In the genomic region with DNA sequence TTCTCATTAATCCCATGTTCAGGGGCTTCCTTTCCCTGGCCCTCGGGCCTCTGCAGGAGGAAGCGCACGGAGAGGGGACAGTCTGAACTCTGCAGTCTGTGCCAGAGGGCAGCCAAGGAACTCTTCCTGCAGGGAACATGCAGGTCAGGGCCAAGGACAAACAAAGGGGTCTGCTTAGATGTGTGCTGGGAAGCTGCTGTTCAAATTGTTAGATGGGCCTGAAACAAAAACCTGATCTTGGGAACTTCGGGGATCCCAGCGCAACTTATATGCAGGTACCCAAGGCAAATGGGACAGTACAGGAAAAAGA, we compare ENCODE assay signal across 9 mouse cellular contexts.
DNase-seq lines count a peak whose midpoint lies in the region; ATAC-seq and TF ChIP-seq lines count a peak whose summit lies in the region.
"Had no signal": no experiment of that assay in that cellular context is flagged by ENCODE, and none has a peak within 500 bp of the region (broad histone marks: within the 10 kb centered on the region; RNA-seq: fewer than 3 reads in every experiment).

No protein-coding gene starts in this region.

- H3K4me3 ChIP-seq in lung, embryonic 14.5 days (ENCODE audit: low read depth, low read length): no peak overlapping the region
- no peak overlapping the region for H3K4me3 ChIP-seq in lung, adult 2 months (replicated peaks; ENCODE audit: extremely low read depth, low read depth, low read length)
- no peak overlapping the region for H3K4me3 ChIP-seq in forebrain, embryonic 13.5 days
- H3K4me3 ChIP-seq: neural tube, embryonic 12.5 days had no signal

- peak; percentile 60; the same call in 1 of the 2 replicates for ATAC-seq in lung, embryonic 14.5 days (ENCODE audit: insufficient read depth)
- ATAC-seq in forebrain, embryonic 13.5 days: peak; percentile 41; the same call in 1 of the 2 replicates

- 55% methylated on average over 5 of the region's 5 CpGs for WGBS in lung, embryonic 14.5 days
- WGBS in lung, adult 2 months: 53% methylated on average over 5 of the region's 5 CpGs
- WGBS in forebrain, embryonic 13.5 days: 26% methylated on average over 5 of the region's 5 CpGs

- H3K36me3 ChIP-seq in lung, embryonic 14.5 days (ENCODE audit: insufficient read depth): no peaks in the 10 kb centered on the region
- no peaks in the 10 kb centered on the region for H3K36me3 ChIP-seq in forebrain, embryonic 13.5 days (ENCODE audit: poor library complexity, severe bottlenecking)
- H3K36me3 ChIP-seq: neural tube, embryonic 12.5 days had no signal

- peaks cover 5% of the 10 kb centered on the region; the same call in 1 of the 2 replicates for H3K4me1 ChIP-seq in lung, embryonic 14.5 days (ENCODE audit: insufficient read depth)
- H3K4me1 ChIP-seq in lung, adult 2 months (ENCODE audit: control insufficient read depth, insufficient read depth, low read length): peaks cover 5% of the 10 kb centered on the region
- peaks cover 49% of the 10 kb centered on the region for H3K4me1 ChIP-seq in forebrain, embryonic 13.5 days

- H3K4me2 ChIP-seq in lung, embryonic 14.5 days: no peak overlapping the region
- 0 out of 2 replicates have a peak overlapping the region, but pooled peaks have one; percentile 17 for H3K4me2 ChIP-seq in forebrain, embryonic 13.5 days
- H3K4me2 ChIP-seq: neural tube, embryonic 12.5 days had no signal

- intact Hi-C loops in left cerebral cortex, postnatal 14 days (cut with DNase I): loop anchor here (5.0 kb wide), 1 partner anchor 102 kb away; a partner anchor contains a TSS

- DNase-seq in adrenal gland, adult (ENCODE audit: inconsistent age in 2 of 2, low spot score in 1 of 2): peak; percentile 73 to 75
- DNase-seq in adrenal gland, postnatal 4 days (ENCODE audit: low spot score in 2 of 2): no peak
- peak; percentile 11 for DNase-seq in lung, embryonic 14.5 days
- DNase-seq in lung, adult 2 months: no peak
- DNase-seq in kidney, postnatal 36 days: peak; percentile 21 to 37
- DNase-seq in left cerebral cortex, adult 11 months (ENCODE audit: low spot score): no peak
- no peak for DNase-seq in left cerebral cortex, postnatal 14 days (ENCODE audit: low spot score in 2 of 2)

- no peak overlapping the region for H3K9ac ChIP-seq in lung, embryonic 14.5 days
- H3K9ac ChIP-seq in forebrain, embryonic 13.5 days: no peak overlapping the region
- H3K9ac ChIP-seq: neural tube, embryonic 12.5 days had no signal

- H3K9me3 ChIP-seq in lung, embryonic 14.5 days (ENCODE audit: low read depth, low read length): no peaks in the 10 kb centered on the region
- no peaks in the 10 kb centered on the region for H3K9me3 ChIP-seq in forebrain, embryonic 13.5 days (replicated peaks)
- H3K9me3 ChIP-seq: neural tube, embryonic 12.5 days had no signal

- no peak for TF ChIP-seq CTCF in lung, embryonic 14.5 days (IDR thresholded peaks at IDR 0.05; ENCODE audit: low read depth)
- TF ChIP-seq CTCF in lung, adult 2 months (IDR thresholded peaks at IDR 0.05; ENCODE audit: insufficient read depth, low read length): no peak

- H3K27ac ChIP-seq in lung, embryonic 14.5 days (ENCODE audit: low read depth): peak overlapping the region; percentile 33; the same call in 1 of the 2 replicates
- H3K27ac ChIP-seq in forebrain, embryonic 13.5 days: peak overlapping the region; percentile 48
- H3K27ac ChIP-seq: neural tube, embryonic 12.5 days had no signal

- no peak for TF ChIP-seq POLR2A in lung, adult 2 months (IDR thresholded peaks at IDR 0.05; ENCODE audit: borderline replicate concordance, extremely low read depth, low read depth, low read length)

- no peaks in the 10 kb centered on the region for H3K27me3 ChIP-seq in lung, embryonic 14.5 days (ENCODE audit: insufficient read depth, low read length)
- H3K27me3 ChIP-seq in forebrain, embryonic 13.5 days: no peaks in the 10 kb centered on the region
- H3K27me3 ChIP-seq: neural tube, embryonic 12.5 days had no signal

Comparison
In these comparisons a context has a peak if more than half of its experiments do, and no peak if none do; other contexts are left out.
1. DNase-seq: peak in adrenal gland, adult (2 of 2), lung, embryonic 14.5 days (single experiment) and kidney, postnatal 36 days (2 of 2); none in adrenal gland, postnatal 4 days (0 of 2), lung, adult 2 months (single experiment), left cerebral cortex, adult 11 months (single experiment) and left cerebral cortex, postnatal 14 days (0 of 2).